ENCODE assay signal across 1 mouse cellular context in the genomic region with DNA sequence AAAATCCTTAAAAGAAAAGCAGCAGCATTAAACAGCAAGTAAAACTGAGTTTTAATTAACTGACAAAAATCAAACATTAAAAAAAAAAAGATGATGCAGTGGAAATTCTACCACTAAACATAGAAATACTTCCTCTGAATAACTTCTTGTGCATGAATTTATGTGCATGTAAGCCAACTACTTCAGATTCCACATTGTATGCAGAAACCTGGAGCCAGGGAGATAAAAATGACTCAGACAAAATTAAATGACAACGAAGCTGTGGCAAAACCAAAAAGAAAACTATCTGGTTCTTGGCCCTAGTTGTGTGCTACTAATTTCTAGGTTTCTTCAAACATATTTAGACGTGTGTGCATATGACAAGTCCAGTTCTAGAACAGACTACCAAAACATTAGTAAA.
TF ChIP-seq lines count a peak whose summit lies in the region.

No protein-coding gene starts in this region.

TF ChIP-seq in myocyte, 11 proteins besides CTCF, POLR2A, EP300 and RAD21 (continued from another document):
- no peak for TF ChIP-seq REST (IDR thresholded peaks at IDR 0.05; ENCODE audit: insufficient read depth, insufficient read length)
- no peak for TF ChIP-seq USF1 (IDR thresholded peaks at IDR 0.05; ENCODE audit: low read depth)
